ENCODE assay signal across 8 mouse cellular contexts in the genomic region with DNA sequence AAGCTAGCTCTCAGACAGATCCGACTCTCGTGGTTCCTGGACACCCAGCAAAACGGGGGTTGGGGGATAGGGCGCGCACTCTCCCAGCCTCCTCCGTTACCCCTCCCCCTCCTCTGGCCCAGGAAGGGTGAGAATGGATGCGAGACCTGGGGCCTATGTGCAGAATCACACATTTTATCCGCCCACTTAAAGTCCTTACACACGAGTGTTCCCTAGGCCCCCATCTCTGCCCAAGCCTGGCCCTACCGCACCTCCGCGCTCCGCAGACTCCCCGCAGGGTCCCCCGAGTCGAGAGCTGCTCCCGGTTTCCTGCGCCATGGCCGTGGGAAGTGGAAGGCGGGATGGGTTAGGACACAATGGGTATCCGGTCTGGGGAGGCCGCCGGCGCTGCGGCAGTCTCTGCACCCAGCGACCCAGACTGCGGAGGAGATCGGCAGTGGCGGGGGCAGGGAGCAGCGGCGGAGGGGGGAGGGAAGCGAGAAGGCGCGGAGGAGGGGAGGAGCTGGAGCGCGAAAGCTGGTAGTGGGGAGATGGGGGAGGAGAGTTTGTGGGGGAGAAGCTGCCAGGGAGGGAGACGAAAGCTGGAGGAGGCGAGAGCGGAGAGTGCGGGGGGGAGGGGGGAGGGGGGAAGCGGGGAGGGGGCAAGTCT. TPM values are rescaled to one million over a fixed set of nuclear protein-coding genes. Genes with fewer than 3 reads are reported as not detected.
A peak's percentile ranks its signal among the peaks of the same experiment; 100 is the strongest.
DNase-seq lines count a peak whose midpoint lies in the region; ATAC-seq lines count a peak whose summit lies in the region.

No protein-coding gene starts in this region.

- peak; percentile 83 to 87 for DNase-seq in cerebellum, postnatal 25 days
- peak; percentile 36 to 46 for DNase-seq in gastrocnemius, postnatal 36 days
- DNase-seq in left cerebral cortex, postnatal 36 days (ENCODE audit: low spot score in 2 of 2): peak; percentile 65 to 74
- peak; percentile 75 for DNase-seq in right cerebral cortex, postnatal 25 days

- peak overlapping the region; percentile 85 for H3K27ac ChIP-seq in intestine, embryonic 15.5 days

- no peaks in the 10 kb centered on the region for H3K27me3 ChIP-seq in intestine, embryonic 15.5 days (replicated peaks)

- peak; percentile 78 for ATAC-seq in activated CD4-positive, CD25-positive, alpha-beta regulatory T cell, adult 4 months
- ATAC-seq in intestine, embryonic 15.5 days: peak; percentile 88
- ATAC-seq in megakaryocyte-erythroid progenitor cell, adult 5-6 weeks (replicated peaks; ENCODE audit: low FRiP score, low TSS enrichment, poor library complexity, severe bottlenecking): peak; percentile 68
- ATAC-seq in erythroid progenitor cell, adult 5-6 weeks (replicated peaks; ENCODE audit: low FRiP score, poor library complexity, severe bottlenecking): no peak

- H3K9me3 ChIP-seq in intestine, embryonic 15.5 days: no peaks in the 10 kb centered on the region

- intact Hi-C loops in gastrocnemius, postnatal 36 days (cut with DNase I): loop anchor here (10.0 kb wide), 1 partner anchor 431 kb away; the partner anchor contains the start of gene Mettl17
- intact Hi-C loops in left cerebral cortex, postnatal 36 days (cut with DNase I): loop anchor here (1.0 kb wide), 1 partner anchor 37 kb away; the partner anchor contains the start of genes Rab2b and Tox4

- H3K36me3 ChIP-seq in intestine, embryonic 15.5 days: peaks cover 13% of the 10 kb centered on the region; the same call in 1 of the 2 replicates

- H3K4me2 ChIP-seq in intestine, embryonic 15.5 days (replicated peaks): peak overlapping the region; percentile 84

- H3K4me1 ChIP-seq in intestine, embryonic 15.5 days (replicated peaks): peaks cover 23% of the 10 kb centered on the region; the same call in 1 of the 2 replicates

- peak overlapping the region; percentile 73 for H3K4me3 ChIP-seq in intestine, embryonic 15.5 days (replicated peaks)

- WGBS in intestine, embryonic 15.5 days: 1% methylated on average over 31 of the region's 41 CpGs

- H3K9ac ChIP-seq in intestine, embryonic 15.5 days: peak overlapping the region; percentile 81

RNA-seq across cellular contexts. Expression of gene Mettl3, which starts 11.0 kb away (rescaled TPM):
- 10 to 100 TPM; 32.3 to 33.8 TPM for polyA plus RNA-seq in activated CD4-positive, CD25-positive, alpha-beta regulatory T cell, adult 4 months (2017; shearing (Covaris generic))
- 10 to 100 TPM; 11.4 to 14.2 TPM for total RNA-seq in gastrocnemius, postnatal 36 days (2021)
- 37.6 and 41.1 TPM in 2 replicates for polyA plus RNA-seq in intestine, embryonic 15.5 days (2015; fragmentation: Nextera tagmentation; extraction: Ambion mirVana)
- total RNA-seq in left cerebral cortex, postnatal 36 days (2021): 10 to 100 TPM; 26.4 to 49.8 TPM
- total RNA-seq in megakaryocyte-erythroid progenitor cell, adult 5-6 weeks (2014; fragmentation: Nextera tagmentation): 99.9 and 106 TPM in 2 replicates
- total RNA-seq in megakaryocyte-erythroid progenitor cell, adult 5-6 weeks (2017): 80.9 and 82.8 TPM in 2 replicates
- 12.2 and 24.9 TPM in 2 replicates for total RNA-seq in erythroid progenitor cell, adult 5-6 weeks (2015; ENCODE audit: low replicate concordance)
- 22.7 and 38.7 TPM in 2 replicates for total RNA-seq in erythroid progenitor cell, adult 5-6 weeks (2017; ENCODE audit: low replicate concordance)

RNA-seq across cellular contexts. Expression of gene Sall2, which starts 12.6 kb away (rescaled TPM):
- polyA plus RNA-seq in activated CD4-positive, CD25-positive, alpha-beta regulatory T cell, adult 4 months (2017; shearing (Covaris generic)): 1 to 10 TPM; 2.9 to 4.1 TPM
- under 1 TPM; 0.56 to 0.79 TPM for total RNA-seq in gastrocnemius, postnatal 36 days (2021)
- polyA plus RNA-seq in intestine, embryonic 15.5 days (2015; fragmentation: Nextera tagmentation; extraction: Ambion mirVana): 9.2 and 10.2 TPM in 2 replicates
- 10 to 100 TPM; 29.1 to 32.9 TPM for total RNA-seq in left cerebral cortex, postnatal 36 days (2021)
- total RNA-seq in megakaryocyte-erythroid progenitor cell, adult 5-6 weeks (2014; fragmentation: Nextera tagmentation): 0.54 and 1.5 TPM in 2 replicates
- total RNA-seq in megakaryocyte-erythroid progenitor cell, adult 5-6 weeks (2017): 1.4 TPM in 1 of 2 replicates, not detected in the other
- 1.1 TPM in 1 of 2 replicates, not detected in the other for total RNA-seq in erythroid progenitor cell, adult 5-6 weeks (2015; ENCODE audit: low replicate concordance)
- total RNA-seq in erythroid progenitor cell, adult 5-6 weeks (2017; ENCODE audit: low replicate concordance): 0.13 and 0.30 TPM in 2 replicates

RNA-seq across cellular contexts. Expression of gene Rab2b, which starts 36.6 kb away (rescaled TPM):
- 10 to 100 TPM; 14.5 to 17.3 TPM for polyA plus RNA-seq in activated CD4-positive, CD25-positive, alpha-beta regulatory T cell, adult 4 months (2017; shearing (Covaris generic))
- total RNA-seq in gastrocnemius, postnatal 36 days (2021): 1 to 10 TPM; 2.0 to 3.0 TPM
- 13.7 and 16.0 TPM in 2 replicates for polyA plus RNA-seq in intestine, embryonic 15.5 days (2015; fragmentation: Nextera tagmentation; extraction: Ambion mirVana)
- 10 to 100 TPM; 35.9 to 36.2 TPM for total RNA-seq in left cerebral cortex, postnatal 36 days (2021)
- total RNA-seq in megakaryocyte-erythroid progenitor cell, adult 5-6 weeks (2014; fragmentation: Nextera tagmentation): 5.3 and 6.9 TPM in 2 replicates
- 4.8 and 14.1 TPM in 2 replicates for total RNA-seq in megakaryocyte-erythroid progenitor cell, adult 5-6 weeks (2017)
- 5.4 and 6.3 TPM in 2 replicates for total RNA-seq in erythroid progenitor cell, adult 5-6 weeks (2015; ENCODE audit: low replicate concordance)
- total RNA-seq in erythroid progenitor cell, adult 5-6 weeks (2017; ENCODE audit: low replicate concordance): 2.7 and 9.2 TPM in 2 replicates

RNA-seq across cellular contexts. Expression of gene Tox4, which starts 37.0 kb away (rescaled TPM):
- 10 to 100 TPM; 66.0 to 76.9 TPM for polyA plus RNA-seq in activated CD4-positive, CD25-positive, alpha-beta regulatory T cell, adult 4 months (2017; shearing (Covaris generic))
- 10 to 100 TPM; 43.5 to 46.1 TPM for total RNA-seq in gastrocnemius, postnatal 36 days (2021)
- polyA plus RNA-seq in intestine, embryonic 15.5 days (2015; fragmentation: Nextera tagmentation; extraction: Ambion mirVana): 36.0 and 36.1 TPM in 2 replicates
- 10 to 100 TPM; 58.6 to 68.3 TPM for total RNA-seq in left cerebral cortex, postnatal 36 days (2021)
- 24.9 and 26.9 TPM in 2 replicates for total RNA-seq in megakaryocyte-erythroid progenitor cell, adult 5-6 weeks (2014; fragmentation: Nextera tagmentation)
- total RNA-seq in megakaryocyte-erythroid progenitor cell, adult 5-6 weeks (2017): 29.7 and 32.5 TPM in 2 replicates
- 14.7 and 27.0 TPM in 2 replicates for total RNA-seq in erythroid progenitor cell, adult 5-6 weeks (2015; ENCODE audit: low replicate concordance)
- 20.1 and 20.3 TPM in 2 replicates for total RNA-seq in erythroid progenitor cell, adult 5-6 weeks (2017; ENCODE audit: low replicate concordance)

RNA-seq across cellular contexts. Expression of gene Olfr1513, which starts 40.3 kb away (rescaled TPM):
- polyA plus RNA-seq in activated CD4-positive, CD25-positive, alpha-beta regulatory T cell, adult 4 months (2017; shearing (Covaris generic)): under 1 TPM in 1 of 2 experiments, not detected in 1; 0.12 TPM
- total RNA-seq in gastrocnemius, postnatal 36 days (2021): not detected
- polyA plus RNA-seq in intestine, embryonic 15.5 days (2015; fragmentation: Nextera tagmentation; extraction: Ambion mirVana): not detected in 2 replicates
- not detected for total RNA-seq in left cerebral cortex, postnatal 36 days (2021)
- not detected in 2 replicates for total RNA-seq in megakaryocyte-erythroid progenitor cell, adult 5-6 weeks (2014; fragmentation: Nextera tagmentation)
- total RNA-seq in megakaryocyte-erythroid progenitor cell, adult 5-6 weeks (2017): not detected in 2 replicates
- total RNA-seq in erythroid progenitor cell, adult 5-6 weeks (2015; ENCODE audit: low replicate concordance): not detected in 2 replicates
- total RNA-seq in erythroid progenitor cell, adult 5-6 weeks (2017; ENCODE audit: low replicate concordance): not detected in 2 replicates

Comparison
In these comparisons a context has a peak if more than half of its experiments do, and no peak if none do; other contexts are left out.
1. RNA of gene Sall2, which starts 12.6 kb away (total RNA-seq): 29.1 to 32.9 TPM in left cerebral cortex, postnatal 36 days; 0.54 to 1.5 TPM in megakaryocyte-erythroid progenitor cell, adult 5-6 weeks, 0.56 to 0.79 TPM in gastrocnemius, postnatal 36 days and 0.13 to 1.1 TPM in erythroid progenitor cell, adult 5-6 weeks; every median in the first group is over 10 times any median in the second.
2. Peak in every context shown above with its lines, with median percentiles within 50 percentile points of each other: DNase-seq.